Mouse (Mus musculus) midbrain, embryonic 11.5 days (tissue): ENCODE results near the gene Pnkp. TPM values are rescaled to one million over a fixed set of nuclear protein-coding genes. Genes with fewer than 3 reads are reported as not detected.

Experiments used
- ATAC-seq: fragments of 200-750 bp; cut with Nextera tagmentation; 2 replicates; pipeline ENCODE4 v1.8.0; 2017; ENCODE audit warnings: moderate TSS enrichment, moderate library complexity; ENCODE audit not compliant: low FRiP score
- DNase-seq: peaks from one replicate; pipeline ENCODE4 v3.0.0; 2015; ENCODE audit warnings: low spot score; ENCODE audit errors: missing footprints
- H3K27ac ChIP-seq: fragments of 300-500 bp; sonication (generic); 2 replicates; pipeline ENCODE4 v1.5.1; 2014; ENCODE audit warnings: low read depth, low read length
- H3K27me3 ChIP-seq: fragments of 300-500 bp; sonication (generic); 2 replicates; pipeline ENCODE4 v1.6.1; 2014; ENCODE audit warnings: mild to moderate bottlenecking, low read length, moderate library complexity, mixed read lengths; ENCODE audit not compliant: control insufficient read depth, insufficient read depth
- H3K36me3 ChIP-seq: fragments of 300-500 bp; sonication (generic); 2 replicates; pipeline ENCODE4 v1.6.1; 2014; ENCODE audit warnings: mild to moderate bottlenecking, low read length, moderate library complexity, mixed read lengths; ENCODE audit not compliant: control insufficient read depth, insufficient read depth
- H3K4me1 ChIP-seq: fragments of 300-500 bp; sonication (generic); 2 replicates; pipeline ENCODE4 v1.6.1; 2014; ENCODE audit warnings: low read length; ENCODE audit not compliant: control insufficient read depth, insufficient read depth
- H3K4me2 ChIP-seq: fragments of 300-500 bp; sonication (generic); 2 replicates; pipeline ENCODE4 v1.6.1; 2014; ENCODE audit warnings: mild to moderate bottlenecking, moderate library complexity
- H3K4me3 ChIP-seq: fragments of 300-500 bp; sonication (generic); 2 replicates; pipeline ENCODE4 v1.5.1; 2014; ENCODE audit warnings: low read depth, low read length
- H3K9ac ChIP-seq: fragments of 300-500 bp; sonication (generic); 2 replicates; pipeline ENCODE4 v1.6.1; 2014; ENCODE audit warnings: low read length
- H3K9me3 ChIP-seq: fragments of 300-500 bp; sonication (generic); 2 replicates; pipeline ENCODE4 v1.6.1; 2016; ENCODE audit warnings: low read length; ENCODE audit not compliant: control insufficient read depth
- WGBS: fragments of 180-500 bp; shearing (Covaris S2); extraction: QIAGEN DNeasy Blood & Tissue Kit; methylation state at CpG from one replicate; pipeline ENCODE4 v1.1.7; 2014; 5-methylcytosine and 5-hydroxymethylcytosine counted together
- polyA plus RNA-seq: library from polyadenylated mRNA; unstranded; fragments of >200 nt; fragmentation: Nextera tagmentation; extraction: Ambion mirVana; gene quantifications from 2 replicates; pipeline ENCODE4 v1.2.1, GENCODE M21; 2014

The Pnkp gene
- polyA plus RNA-seq, 1 experiment from 2014 or later: 28.6 TPM

DNA sequence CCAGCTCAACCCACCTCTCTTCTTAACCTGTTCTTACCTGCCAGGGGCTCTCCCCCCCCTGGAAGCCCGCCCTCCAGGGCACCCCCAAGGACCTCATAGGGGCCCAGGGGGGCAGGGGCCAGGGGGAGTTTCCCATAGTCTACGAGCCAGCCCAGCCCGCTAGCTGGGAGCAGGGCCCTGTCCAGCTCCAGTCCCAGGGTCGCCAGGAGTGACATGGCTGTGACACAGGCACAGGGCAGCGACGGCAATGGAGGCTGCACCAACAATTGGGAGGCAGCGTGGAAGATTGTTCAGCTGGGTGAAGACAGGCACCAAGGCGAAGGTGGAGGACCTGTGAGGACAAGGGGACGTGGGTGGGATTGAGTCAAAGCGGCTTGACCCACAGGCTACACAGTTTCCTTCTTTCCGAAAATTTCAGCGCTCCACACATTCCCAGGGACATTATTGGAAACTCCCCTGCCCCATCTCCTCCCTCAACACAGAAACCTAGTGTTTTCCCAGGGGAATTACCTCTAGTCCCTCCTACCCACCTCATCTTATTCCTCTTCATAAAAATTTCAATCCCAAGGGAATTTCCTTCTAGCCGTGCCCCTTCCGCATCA is 41.9 kb upstream of the Pnkp start:
- no peaks in the 10 kb centered on the region for H3K36me3 ChIP-seq
- H3K9ac ChIP-seq: peak overlapping the region; percentile 52
- DNase-seq (peak; percentile 91), ATAC-seq (no peak)
- H3K4me1 ChIP-seq: peaks cover 32% of the 10 kb centered on the region
- peak overlapping the region; percentile 58 for H3K27ac ChIP-seq
- H3K4me2 ChIP-seq: peak overlapping the region; percentile 97
- no peaks in the 10 kb centered on the region for H3K27me3 ChIP-seq
- no peaks in the 10 kb centered on the region for H3K9me3 ChIP-seq
- WGBS: 36% methylated on average over 14 of the region's 14 CpGs
- H3K4me3 ChIP-seq: peak overlapping the region; percentile 86

DNA sequence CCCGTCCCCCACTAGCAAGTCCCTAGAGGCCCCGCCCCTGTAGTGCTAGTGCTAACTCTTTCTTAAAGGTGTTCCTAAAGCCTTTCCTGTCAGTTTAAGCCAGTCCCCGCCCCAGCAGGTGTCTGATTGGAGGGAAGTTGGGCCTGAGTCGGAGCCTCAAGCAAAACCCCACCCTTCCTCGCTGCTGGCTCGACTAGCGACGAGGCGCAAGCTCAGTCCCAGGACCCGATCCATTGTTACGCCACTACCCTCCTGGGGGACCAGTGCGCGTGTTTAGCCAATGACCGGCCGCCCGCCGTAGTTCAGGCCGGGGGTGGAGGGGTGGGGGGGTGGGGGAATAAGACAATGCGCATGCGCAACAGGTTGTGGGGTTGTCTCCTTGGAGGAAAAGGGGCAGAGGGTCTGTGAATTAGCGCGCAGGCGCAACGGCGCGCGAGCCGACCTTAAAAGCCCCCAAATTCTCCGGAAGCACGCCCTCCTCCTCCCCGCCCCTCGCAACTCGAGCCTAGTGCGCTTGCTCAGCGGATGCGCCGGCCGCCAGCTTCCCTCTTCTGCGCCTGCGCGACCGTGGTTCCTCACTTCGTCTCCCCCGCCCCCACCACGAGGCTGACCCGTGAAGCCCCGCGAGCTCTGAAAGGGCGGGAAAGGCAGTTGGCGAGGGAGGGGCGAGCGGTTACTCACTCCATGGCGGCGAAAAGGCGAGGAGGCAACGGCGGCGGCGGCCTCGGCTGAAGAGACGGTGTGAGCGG is 41.0 kb upstream of the Pnkp start, which contains the start of the genes Nup62 and Il4i1:
Gene Nup62 (plus strand): TSS at position 368 of the 749 bp plus-strand sequence.
Gene Il4i1 (plus strand): TSS at position 667 of the 749 bp plus-strand sequence.
- H3K9ac ChIP-seq: peak within 1 kb of the TSS; percentile 95
- H3K4me3 ChIP-seq: peak within 1 kb of the TSS; percentile 86
- no peaks in the 10 kb centered on the region for H3K27me3 ChIP-seq
- ATAC-seq (peak; percentile 95), DNase-seq (peak; percentile 100)
- H3K36me3 ChIP-seq: no peaks in the 10 kb centered on the region
- H3K9me3 ChIP-seq: no peaks in the 10 kb centered on the region
- peak within 1 kb of the TSS; percentile 93 for H3K27ac ChIP-seq
- peak within 1 kb of the TSS; percentile 97 for H3K4me2 ChIP-seq
- under 1% methylated on average over 54 of the region's 62 CpGs for WGBS
- peaks cover 32% of the 10 kb centered on the region for H3K4me1 ChIP-seq

DNA sequence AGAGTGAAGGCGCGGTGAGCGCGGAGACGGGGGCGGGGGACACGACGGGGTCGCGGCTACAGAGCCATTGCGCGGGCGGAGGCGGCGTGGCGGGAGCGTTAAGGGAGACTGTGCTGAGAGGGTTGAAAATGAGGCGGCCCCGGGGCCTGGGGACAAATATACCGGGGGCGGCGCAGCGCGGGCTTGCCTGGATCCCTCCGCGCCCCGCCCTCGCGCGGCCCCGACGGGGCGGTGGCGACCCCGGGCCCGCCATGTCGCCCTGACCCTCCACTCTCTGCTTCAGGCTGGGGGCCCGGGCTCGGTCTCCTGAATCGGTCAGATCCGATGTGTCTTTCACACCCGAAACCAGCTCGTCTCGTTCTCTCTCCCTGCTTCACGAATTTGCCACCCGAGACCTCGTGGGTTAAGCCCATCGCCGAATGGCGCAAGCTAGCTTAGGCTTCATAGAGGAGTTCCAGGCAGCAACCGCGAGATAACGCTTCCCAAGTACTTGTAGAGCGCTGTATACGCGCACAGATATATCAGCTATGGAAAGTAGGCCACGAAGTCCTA is 40.4 kb upstream of the Pnkp start, which contains the start of gene Atf5:
Gene Atf5 (minus strand): TSS at position 189 of the 552 bp plus-strand sequence.
- peak within 1 kb of the TSS; percentile 97 for H3K4me2 ChIP-seq
- no peak; the same call in 1 of the 2 replicates for ATAC-seq

DNA sequence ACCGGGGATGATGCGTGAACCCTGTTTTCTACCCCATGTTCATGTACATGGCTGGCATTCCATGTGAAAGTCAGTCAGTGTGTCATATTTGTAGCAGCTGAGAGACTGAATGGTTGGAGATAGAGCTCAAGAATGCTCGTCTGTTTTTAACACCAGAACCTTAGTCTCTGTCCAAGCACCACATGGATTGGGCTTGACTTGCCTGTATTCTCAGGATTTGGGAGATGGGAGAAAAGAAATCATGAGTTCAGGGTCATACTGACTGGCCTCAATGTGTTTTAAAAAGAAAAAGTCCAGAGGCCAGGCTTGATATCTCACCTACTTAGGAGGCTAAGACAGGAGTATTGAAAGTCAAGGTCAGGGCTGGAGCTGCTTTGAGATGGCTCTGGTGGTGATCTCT is 39.5 kb upstream of the Pnkp start:
- 37% methylated on average over 3 of the region's 3 CpGs for WGBS
- no peak for DNase-seq
- Histone ChIP-seq H3K27me3 (no peaks in the 10 kb centered on the region), H3K36me3 (no peaks in the 10 kb centered on the region), H3K4me2 (peak overlapping the region; percentile 97), H3K9ac (peak overlapping the region; percentile 95), H3K9me3 (no peaks in the 10 kb centered on the region), H3K4me3 (peak overlapping the region; percentile 86), H3K4me1 (peaks cover 32% of the 10 kb centered on the region), H3K27ac (no peak overlapping the region)
- ATAC-seq: no peak

More for the DNA sequence above, 40.4 kb upstream of the Pnkp start, which contains the start of gene Atf5:
- Histone ChIP-seq H3K27ac (peak within 1 kb of the TSS; percentile 93), H3K36me3 (no peaks in the 10 kb centered on the region), H3K9ac (peak within 1 kb of the TSS; percentile 95), H3K4me3 (peak within 1 kb of the TSS; percentile 86), H3K27me3 (no peaks in the 10 kb centered on the region), H3K9me3 (no peaks in the 10 kb centered on the region), H3K4me1 (peaks cover 32% of the 10 kb centered on the region)
- WGBS: under 1% methylated on average over 55 of the region's 57 CpGs
- DNase-seq: peak; percentile 95

DNA sequence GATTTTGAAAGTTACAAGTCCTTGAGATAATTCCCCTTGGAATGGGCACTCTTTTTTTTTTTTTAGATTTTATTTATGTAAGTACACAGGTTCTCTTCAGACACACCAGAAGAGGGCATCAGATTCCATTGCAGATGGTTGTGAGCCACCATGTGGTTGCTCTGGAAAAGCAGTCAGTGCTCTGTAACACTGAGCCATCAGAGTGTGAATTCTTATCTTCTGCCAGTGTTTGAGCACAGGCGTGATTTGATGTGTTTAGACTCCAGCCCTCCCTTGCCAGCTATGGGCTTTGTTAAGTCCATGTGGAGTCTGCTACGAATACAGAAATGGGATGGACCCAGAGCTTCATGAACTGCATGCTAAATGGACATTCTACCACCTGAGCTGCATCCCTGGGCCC is 38.8 kb upstream of the Pnkp start:
- Histone ChIP-seq H3K36me3 (no peaks in the 10 kb centered on the region), H3K4me1 (peaks cover 35% of the 10 kb centered on the region), H3K27ac (no peak overlapping the region), H3K9me3 (no peaks in the 10 kb centered on the region), H3K4me2 (peak overlapping the region; percentile 97), H3K27me3 (no peaks in the 10 kb centered on the region), H3K4me3 (peak overlapping the region; percentile 86), H3K9ac (peak overlapping the region; percentile 95)
- no peak for DNase-seq
- no peak for ATAC-seq
- WGBS: 43% methylated on average over 2 of the region's 2 CpGs

DNA sequence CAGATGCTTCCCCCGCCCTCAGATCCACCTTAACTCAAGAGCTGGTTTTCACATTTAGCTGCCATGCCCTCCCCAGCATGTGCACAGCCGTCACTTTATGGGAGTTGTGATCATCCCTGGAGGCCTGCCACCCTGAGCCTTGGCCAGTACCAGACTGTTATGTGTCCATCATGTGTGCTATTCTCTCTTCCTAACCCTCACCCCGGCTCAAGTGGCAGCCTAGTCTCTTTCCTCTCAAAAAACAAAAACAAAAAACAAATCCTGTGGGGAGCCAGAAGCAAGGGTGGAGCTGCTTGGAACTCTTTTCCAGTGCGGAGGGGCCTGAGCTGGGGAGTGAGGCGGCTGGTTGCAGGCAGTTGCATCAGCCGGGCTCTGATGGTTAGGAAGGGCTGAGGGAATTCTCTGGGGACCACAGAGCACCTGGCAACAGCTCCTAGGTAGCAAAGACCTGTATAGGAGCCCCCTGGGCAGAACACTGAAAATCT is 38.1 kb upstream of the Pnkp start:
- Histone ChIP-seq H3K4me3 (peak overlapping the region; percentile 86), H3K9ac (peak overlapping the region; percentile 36), H3K4me2 (peak overlapping the region; percentile 97), H3K4me1 (peaks cover 36% of the 10 kb centered on the region), H3K27ac (no peak overlapping the region), H3K36me3 (no peaks in the 10 kb centered on the region), H3K27me3 (no peaks in the 10 kb centered on the region), H3K9me3 (no peaks in the 10 kb centered on the region)
- 52% methylated on average over 6 of the region's 6 CpGs for WGBS
- DNase-seq (peak; percentile 87), ATAC-seq (no peak)

DNA sequence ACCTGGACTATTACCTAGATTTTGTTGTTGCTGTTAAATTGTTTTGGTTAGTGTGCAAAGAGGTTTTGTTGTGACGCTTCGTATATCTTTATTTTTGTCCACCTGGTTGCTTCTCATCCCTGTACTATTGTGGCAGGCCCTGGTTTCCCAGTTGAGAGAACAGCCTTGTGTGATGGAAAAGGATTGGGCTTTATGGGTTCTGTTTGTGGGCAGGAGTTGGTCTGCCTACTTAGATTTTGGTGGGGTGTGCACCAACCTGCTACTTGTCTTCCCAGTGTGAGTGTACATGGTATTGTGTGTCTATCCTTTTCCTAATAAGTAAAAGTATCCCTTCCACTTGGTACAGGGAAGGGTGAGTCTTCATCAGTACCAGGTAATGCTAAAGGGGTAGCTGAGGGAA is 37.5 kb upstream of the Pnkp start:
- no peak overlapping the region for H3K4me3 ChIP-seq
- no peaks in the 10 kb centered on the region for H3K9me3 ChIP-seq
- 93% methylated on average over 2 of the region's 2 CpGs for WGBS
- H3K4me1 ChIP-seq: peaks cover 38% of the 10 kb centered on the region
- ATAC-seq (no peak), DNase-seq (no peak)
- H3K27ac ChIP-seq: no peak overlapping the region
- no peaks in the 10 kb centered on the region for H3K36me3 ChIP-seq
- H3K4me2 ChIP-seq: peak overlapping the region; percentile 97; the same call in 1 of the 2 replicates
- H3K27me3 ChIP-seq: no peaks in the 10 kb centered on the region
- H3K9ac ChIP-seq: peak overlapping the region; percentile 36; the same call in 1 of the 2 replicates

DNA sequence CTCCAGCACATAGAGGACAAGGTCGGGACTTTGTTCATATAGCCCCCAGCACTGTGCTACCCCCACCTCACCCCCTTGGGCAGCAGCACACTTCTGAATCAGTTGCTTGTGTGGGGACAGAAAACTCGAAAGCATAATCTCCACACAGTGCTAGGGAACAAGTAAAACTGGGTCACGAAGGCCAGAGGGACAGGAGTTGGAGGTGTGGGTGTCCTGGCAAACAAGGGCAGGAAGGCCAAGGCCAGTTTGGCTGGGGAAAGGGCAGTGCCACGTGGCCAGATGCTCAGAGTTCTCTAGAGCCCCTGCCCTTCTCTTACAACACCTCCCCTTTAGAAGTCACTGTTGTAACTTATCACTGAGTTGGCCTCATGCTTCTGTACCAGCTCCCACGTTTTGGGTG is 37.1 kb upstream of the Pnkp start:
- Histone ChIP-seq H3K27ac (no peak overlapping the region), H3K27me3 (no peaks in the 10 kb centered on the region), H3K4me2 (no peak overlapping the region), H3K9me3 (no peaks in the 10 kb centered on the region), H3K4me1 (peaks cover 33% of the 10 kb centered on the region), H3K9ac (no peak overlapping the region), H3K36me3 (no peaks in the 10 kb centered on the region), H3K4me3 (no peak overlapping the region)
- WGBS: 77% methylated on average over 5 of the region's 5 CpGs
- DNase-seq (no peak), ATAC-seq (no peak)

DNA sequence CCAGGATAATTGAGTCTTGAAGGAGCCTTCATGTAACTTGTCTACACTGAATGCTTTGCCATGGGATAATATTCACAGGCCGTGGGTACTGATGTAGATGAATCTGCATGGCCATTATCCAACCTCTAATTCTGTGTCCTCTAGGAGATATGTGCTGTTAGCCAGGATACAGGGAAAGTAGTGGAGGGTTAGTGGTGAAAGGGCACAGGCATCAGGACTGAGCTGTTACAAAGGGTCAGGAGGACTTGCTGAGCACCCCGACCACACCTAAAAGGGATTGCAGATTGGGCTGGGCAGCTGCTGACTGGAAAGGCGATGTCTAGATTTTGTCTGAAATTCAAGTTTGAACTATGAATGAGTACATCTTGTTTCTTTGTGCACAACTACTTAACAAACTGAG is 36.4 kb upstream of the Pnkp start:
- no peak for ATAC-seq
- H3K4me2 ChIP-seq: no peak overlapping the region
- H3K9me3 ChIP-seq: no peaks in the 10 kb centered on the region
- WGBS: 93% methylated on average over 3 of the region's 3 CpGs
- H3K36me3 ChIP-seq: no peaks in the 10 kb centered on the region
- no peak overlapping the region for H3K4me3 ChIP-seq
- H3K27me3 ChIP-seq: no peaks in the 10 kb centered on the region
- no peak overlapping the region for H3K27ac ChIP-seq
- H3K4me1 ChIP-seq: peaks cover 29% of the 10 kb centered on the region
- H3K9ac ChIP-seq: no peak overlapping the region
- DNase-seq: no peak
